Comparison of ENCODE assay signal across 19 mouse cellular contexts in the genomic region with DNA sequence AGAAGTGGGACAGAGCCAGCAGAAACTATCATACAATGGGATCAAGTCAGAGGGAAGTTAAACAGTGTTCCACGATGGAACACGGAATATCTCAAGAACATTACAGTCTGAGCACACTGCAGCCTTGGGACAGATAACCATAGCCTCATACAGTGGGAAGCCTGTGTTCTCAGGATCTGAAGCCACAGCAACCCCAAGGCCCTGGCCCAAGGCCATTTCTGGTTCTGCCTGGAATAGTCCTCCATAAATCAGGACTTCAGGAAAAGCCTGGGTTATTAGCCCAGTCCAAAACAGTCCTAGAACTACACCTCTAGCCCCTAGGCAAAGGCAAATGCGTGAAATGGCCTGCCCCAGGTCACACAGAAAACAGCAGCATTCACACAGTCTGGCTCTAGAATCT. TPM values are rescaled to one million over a fixed set of nuclear protein-coding genes. Genes with fewer than 3 reads are reported as not detected.
DNase-seq lines count a peak whose midpoint lies in the region; TF ChIP-seq lines count a peak whose summit lies in the region.
"Had no signal": no experiment of that assay in that cellular context is flagged by ENCODE, and none has a peak within 500 bp of the region (broad histone marks: within the 10 kb centered on the region; RNA-seq: fewer than 3 reads in every experiment).

No protein-coding gene starts in this region.

- H3K4me3 ChIP-seq in testis, adult 2 months (ENCODE audit: control insufficient read depth, low read depth, low read length) = no peak overlapping the region
- H3K4me3 ChIP-seq: embryonic facial prominence, embryonic 12.5 days; forebrain, embryonic 15.5 days; heart, embryonic 13.5 days; hindbrain, embryonic 15.5 days had no signal

- no peak for TF ChIP-seq CTCF in testis, adult 2 months (IDR thresholded peaks at IDR 0.05; ENCODE audit: control insufficient read depth, insufficient read depth, insufficient replicate concordance, low read depth, low read length)

- no peaks in the 10 kb centered on the region for H3K36me3 ChIP-seq in testis, adult 2 months (ENCODE audit: control insufficient read depth, insufficient read depth, low read length)
- H3K36me3 ChIP-seq: embryonic facial prominence, embryonic 12.5 days; forebrain, embryonic 15.5 days; heart, embryonic 13.5 days; hindbrain, embryonic 15.5 days had no signal

- intact Hi-C loops in left cerebral cortex, postnatal 25 days (cut with DNase I) = loop anchor here (5.0 kb wide), 2 partner anchors 34 to 89 kb away; no protein-coding TSS in a partner anchor

- DNase-seq in ovary, adult 18-20 months (ENCODE audit: low spot score) = peak; percentile 77
- DNase-seq in ovary, postnatal 14 days (ENCODE audit: low spot score) = no peak
- peak; percentile 28 to 35 for DNase-seq in adrenal gland, adult 18-20 months (ENCODE audit: low spot score in 2 of 2)
- DNase-seq in adrenal gland, postnatal 10 days = peak; percentile 73
- DNase-seq in kidney, postnatal 10 days = no peak
- DNase-seq in left cerebral cortex, postnatal 25 days (ENCODE audit: low spot score in 2 of 2) = no peak
- DNase-seq in gastrocnemius, postnatal 10 days = no peak
- DNase-seq: cerebellum, adult 11-12 months; cerebellum, adult 9-10 months; cerebellum, postnatal 25 days; gastrocnemius, postnatal 14 days; heart, postnatal 36 days had no signal

- peak overlapping the region; percentile 72 for H3K27ac ChIP-seq in testis, adult 2 months (ENCODE audit: control insufficient read depth, insufficient read depth, low read depth, low read length)
- H3K27ac ChIP-seq: embryonic facial prominence, embryonic 12.5 days; forebrain, embryonic 15.5 days; heart, embryonic 13.5 days; hindbrain, embryonic 15.5 days had no signal

- TF ChIP-seq POLR2A in testis, adult 2 months (IDR thresholded peaks at IDR 0.05; ENCODE audit: control insufficient read depth, low read depth, low read length) = no peak

- peaks cover 2% of the 10 kb centered on the region for H3K4me1 ChIP-seq in testis, adult 2 months (ENCODE audit: control insufficient read depth, insufficient read depth, low read length)
- H3K4me1 ChIP-seq: embryonic facial prominence, embryonic 12.5 days; forebrain, embryonic 15.5 days; hindbrain, embryonic 15.5 days had no signal

- no peaks in the 10 kb centered on the region for H3K27me3 ChIP-seq in testis, adult 2 months (ENCODE audit: control insufficient read depth, insufficient read depth, low read length)
- H3K27me3 ChIP-seq: CH12.LX; embryonic facial prominence, embryonic 12.5 days; forebrain, embryonic 15.5 days; heart, embryonic 13.5 days; hindbrain, embryonic 15.5 days had no signal

RNA-seq across cellular contexts. Expression of gene Pogz, which starts 23.7 kb away (rescaled TPM):
- 10 to 100 TPM; 27.4 to 28.6 TPM for total RNA-seq in adrenal gland, adult 18-20 months (2021)
- total RNA-seq in adrenal gland, postnatal 10 days (2021) = 10 to 100 TPM; 24.8 to 41.9 TPM
- polyA plus RNA-seq in testis, adult 2 months (2012; rRNA removed) = 13.9 and 15.9 TPM in 2 replicates
- total RNA-seq in left cerebral cortex, postnatal 25 days (2021) = 10 to 100 TPM; 57.4 to 58.1 TPM
- 10 to 100 TPM; 23.9 to 27.8 TPM for total RNA-seq in gastrocnemius, postnatal 10 days (2021)

RNA-seq across cellular contexts. Expression of gene Cgn, which starts 27.4 kb away (rescaled TPM):
- total RNA-seq in adrenal gland, adult 18-20 months (2021) = 1 to 10 TPM; 1.0 TPM
- 1 to 10 TPM; 3.1 to 4.6 TPM for total RNA-seq in adrenal gland, postnatal 10 days (2021)
- polyA plus RNA-seq in testis, adult 2 months (2012; rRNA removed) = 12.6 and 17.4 TPM in 2 replicates
- 1 to 10 TPM; 3.3 to 3.4 TPM for total RNA-seq in left cerebral cortex, postnatal 25 days (2021)
- under 1 TPM; 0.29 to 0.38 TPM for total RNA-seq in gastrocnemius, postnatal 10 days (2021)
- polyA plus RNA-seq: activated CD4-positive, CD25-positive, alpha-beta regulatory T cell, adult 4 months had no signal

Comparison
In these comparisons a context has a peak if more than half of its experiments do, and no peak if none do; other contexts are left out.
1. DNase-seq: peak in ovary, adult 18-20 months (single experiment), adrenal gland, adult 18-20 months (2 of 2) and adrenal gland, postnatal 10 days (single experiment); none in ovary, postnatal 14 days (single experiment), kidney, postnatal 10 days (single experiment), left cerebral cortex, postnatal 25 days (0 of 2) and gastrocnemius, postnatal 10 days (single experiment).